Mouse (Mus musculus) neural tube, embryonic 13.5 days (tissue): ENCODE data around the gene Entpd7. TPM values are rescaled to one million over a fixed set of nuclear protein-coding genes. Genes with fewer than 3 reads are reported as not detected.
A peak's percentile ranks its signal among the peaks of the same experiment; 100 is the strongest.

Experiments used
- ATAC-seq: fragments of 200-750 bp; cut with Nextera tagmentation; 2 replicates; pipeline ENCODE4 v1.8.0; 2017; ENCODE audit warnings: low read depth, mild to moderate bottlenecking, moderate TSS enrichment, moderate library complexity
- H3K27ac ChIP-seq: fragments of 300-500 bp; sonication (generic); replicated peaks from 2 replicates; pipeline ENCODE4 v1.5.1; 2015; ENCODE audit warnings: moderate library complexity, mild to moderate bottlenecking, inconsistent platforms
- H3K27me3 ChIP-seq: fragments of 300-500 bp; sonication (generic); 2 replicates; pipeline ENCODE4 v1.6.1; 2015; ENCODE audit warnings: mild to moderate bottlenecking, inconsistent platforms
- H3K36me3 ChIP-seq: fragments of 300-500 bp; sonication (generic); 2 replicates; pipeline ENCODE4 v1.6.1; 2015; ENCODE audit warnings: mild to moderate bottlenecking, inconsistent platforms
- H3K4me1 ChIP-seq: fragments of 300-500 bp; sonication (generic); replicated peaks from 2 replicates; pipeline ENCODE4 v1.6.1; 2015; ENCODE audit warnings: inconsistent platforms
- H3K4me2 ChIP-seq: fragments of 300-500 bp; sonication (generic); 2 replicates; pipeline ENCODE4 v1.6.1; 2015; ENCODE audit warnings: inconsistent platforms, mild to moderate bottlenecking, moderate library complexity
- H3K4me3 ChIP-seq: fragments of 300-500 bp; sonication (generic); 2 replicates; pipeline ENCODE4 v1.5.1; 2015; ENCODE audit warnings: mild to moderate bottlenecking, inconsistent platforms
- H3K9ac ChIP-seq: fragments of 300-500 bp; sonication (generic); 2 replicates; pipeline ENCODE4 v1.6.1; 2015; ENCODE audit warnings: moderate library complexity, mild to moderate bottlenecking, inconsistent platforms
- H3K9me3 ChIP-seq: fragments of 300-500 bp; sonication (generic); 2 replicates; pipeline ENCODE4 v1.6.1; 2016; ENCODE audit warnings: inconsistent platforms
- WGBS: fragments of 180-500 bp; shearing (Covaris S2); methylation state at CpG from one replicate; pipeline ENCODE4 v1.1.7; 2015; 5-methylcytosine and 5-hydroxymethylcytosine counted together
- polyA plus RNA-seq: library from polyadenylated mRNA; unstranded; fragments of >200 nt; fragmentation: Nextera tagmentation; extraction: Ambion mirVana; gene quantifications from 2 replicates; pipeline ENCODE4 v1.2.1, GENCODE M21; 2015

The Entpd7 gene
- polyA plus RNA-seq, 1 experiment from 2014 or later = 8.9 TPM

DNA sequence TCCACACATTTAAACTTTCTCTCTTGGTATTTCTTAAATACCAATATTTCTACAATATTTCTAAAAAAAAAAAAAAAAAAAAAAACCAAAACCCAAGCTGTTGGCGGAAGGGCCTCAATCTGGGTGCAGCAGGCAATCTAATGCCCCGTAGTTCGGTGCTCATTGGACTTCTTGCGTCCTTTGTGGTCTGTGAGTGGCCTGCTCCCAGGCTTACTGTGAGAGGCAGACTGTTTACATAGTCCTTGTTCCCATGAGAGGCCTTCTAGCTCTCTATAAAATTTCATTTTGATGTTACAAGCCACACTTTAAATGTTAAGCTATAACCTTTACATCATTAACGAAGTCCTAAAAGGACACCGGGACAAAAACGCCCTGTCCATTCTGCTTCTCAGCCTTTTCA is 18.7 kb downstream of the Entpd7 start:
- Histone ChIP-seq H3K36me3 (peaks cover 62% of the 10 kb centered on the region), H3K4me2 (no peak overlapping the region), H3K4me3 (no peak overlapping the region), H3K27me3 (no peaks in the 10 kb centered on the region), H3K9ac (no peak overlapping the region), H3K9me3 (no peaks in the 10 kb centered on the region), H3K4me1 (peaks cover 7% of the 10 kb centered on the region; the same call in 1 of the 2 replicates), H3K27ac (no peak overlapping the region)
- 96% methylated on average over 7 of the region's 7 CpGs for whole genome bisulfite sequencing
- no peak for ATAC-seq

DNA sequence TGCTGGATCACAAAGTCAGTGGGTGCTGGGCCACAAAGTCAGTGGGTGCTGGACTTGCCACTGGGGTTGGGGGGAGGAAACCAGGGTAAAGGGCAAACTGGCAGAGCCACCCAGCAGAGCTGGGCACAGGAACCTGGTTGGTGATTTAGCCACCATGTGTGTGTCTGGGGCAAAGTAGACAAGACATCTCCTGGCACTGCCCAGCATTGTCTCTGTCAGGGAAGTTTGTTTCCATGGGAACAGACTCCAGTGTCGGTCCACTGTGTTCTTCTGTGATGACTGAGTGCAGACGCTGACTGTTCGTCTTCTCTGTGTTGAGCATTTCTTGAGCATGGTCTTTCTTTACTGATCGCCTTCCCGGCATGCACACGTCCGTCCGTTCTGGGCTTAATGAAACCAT is 19.8 kb downstream of the Entpd7 start:
- H3K36me3 ChIP-seq = peaks cover 56% of the 10 kb centered on the region
- 59% methylated on average over 8 of the region's 8 CpGs for WGBS
- H3K4me2 ChIP-seq = no peak overlapping the region

DNA sequence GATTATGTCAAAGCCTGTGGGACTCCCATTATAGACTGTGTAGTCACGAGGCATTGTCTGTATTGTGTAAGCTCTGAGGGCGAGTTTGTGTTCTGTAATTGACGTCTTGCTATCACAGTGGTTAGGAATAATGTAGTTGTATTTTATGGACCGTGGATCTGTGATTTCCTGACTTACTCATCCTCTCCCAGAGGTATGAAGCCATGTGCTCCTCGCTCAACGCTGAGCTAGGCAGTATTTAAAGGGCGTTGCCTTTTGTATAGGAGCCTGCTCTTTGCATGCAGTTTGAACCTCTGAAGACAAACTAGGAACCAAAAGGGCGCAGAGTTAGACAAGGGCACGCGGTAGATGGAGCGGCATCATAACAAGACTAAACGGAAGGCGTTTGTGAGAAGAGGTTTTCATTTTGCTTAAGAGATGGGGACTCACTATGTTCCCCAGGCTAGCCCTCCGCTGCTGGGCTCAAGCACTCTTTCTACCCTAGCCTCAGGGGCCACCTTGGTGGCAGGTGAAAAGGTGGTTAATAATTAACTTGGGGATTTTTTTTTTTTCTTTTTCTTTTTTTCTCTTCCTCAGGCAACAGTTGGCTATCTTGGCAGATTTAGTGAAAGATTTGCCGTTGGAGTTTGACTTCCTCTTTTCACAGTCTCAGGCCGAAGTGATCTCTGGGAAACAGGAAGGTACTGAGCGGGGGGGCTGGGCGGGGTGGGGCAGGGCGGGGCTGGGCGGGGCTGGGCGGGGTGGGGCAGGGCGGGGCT is 21.9 kb downstream of the Entpd7 start:
- no peak overlapping the region for H3K4me3 ChIP-seq
- H3K9me3 ChIP-seq = no peaks in the 10 kb centered on the region
- 55% methylated on average over 22 of the region's 22 CpGs for WGBS
- H3K4me1 ChIP-seq = peaks cover 7% of the 10 kb centered on the region; the same call in 1 of the 2 replicates
- peaks cover 40% of the 10 kb centered on the region for H3K36me3 ChIP-seq
- ATAC-seq = no peak
- no peak overlapping the region for H3K4me2 ChIP-seq
- H3K9ac ChIP-seq = no peak overlapping the region
- no peak overlapping the region for H3K27ac ChIP-seq
- H3K27me3 ChIP-seq = no peaks in the 10 kb centered on the region

More for the DNA sequence above, 19.8 kb downstream of the Entpd7 start:
- ATAC-seq = no peak
- Histone ChIP-seq H3K9ac (no peak overlapping the region), H3K4me1 (peaks cover 7% of the 10 kb centered on the region; the same call in 1 of the 2 replicates), H3K27ac (no peak overlapping the region), H3K9me3 (no peaks in the 10 kb centered on the region), H3K4me3 (no peak overlapping the region), H3K27me3 (no peaks in the 10 kb centered on the region)

DNA sequence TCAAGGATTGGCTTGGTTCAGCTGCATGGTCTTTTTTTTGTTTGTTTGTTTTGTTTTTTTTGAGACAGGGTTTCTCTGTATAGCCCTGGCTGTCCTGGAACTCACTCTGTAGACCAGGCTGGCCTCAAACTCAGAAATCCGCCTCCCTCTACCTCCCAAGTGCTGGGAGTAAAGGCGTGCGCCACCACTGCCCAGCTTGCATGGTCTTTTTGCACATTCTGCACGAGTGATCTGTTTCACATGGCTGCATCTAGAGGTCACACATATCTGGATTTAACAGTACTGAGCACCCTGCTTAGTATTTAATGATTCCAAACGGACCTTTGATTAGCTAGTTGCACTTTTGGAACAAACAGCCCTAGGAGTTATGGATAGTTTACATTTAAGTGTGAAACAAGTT is 22.5 kb downstream of the Entpd7 start:
- 77% methylated on average over 5 of the region's 5 CpGs for WGBS
- peaks cover 33% of the 10 kb centered on the region for H3K36me3 ChIP-seq

DNA sequence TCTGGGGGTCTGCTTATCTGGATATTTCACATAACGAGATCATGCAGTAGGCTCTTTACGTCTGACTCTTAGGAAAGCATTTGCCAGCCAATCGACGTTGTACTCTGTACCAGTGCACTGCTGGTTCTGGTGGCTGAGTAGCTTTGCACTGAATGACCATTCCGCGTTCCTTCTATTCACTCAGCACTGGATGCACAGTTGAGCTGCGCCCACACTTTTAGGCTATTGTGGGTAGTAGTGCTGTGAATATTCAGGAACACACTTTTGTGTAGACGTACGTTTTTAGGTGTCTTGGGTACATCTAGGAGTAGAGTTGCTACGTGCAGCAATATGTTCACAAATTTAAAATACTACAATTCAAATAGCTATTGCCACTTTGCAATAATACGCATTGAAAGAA is 30.6 kb downstream of the Entpd7 start:
- H3K36me3 ChIP-seq = peaks cover 66% of the 10 kb centered on the region
- H3K4me2 ChIP-seq = no peak overlapping the region
- H3K27ac ChIP-seq = no peak overlapping the region
- 94% methylated on average over 11 of the region's 11 CpGs for WGBS
- ATAC-seq = no peak
- no peaks in the 10 kb centered on the region for H3K4me1 ChIP-seq
- no peaks in the 10 kb centered on the region for H3K27me3 ChIP-seq
- no peak overlapping the region for H3K4me3 ChIP-seq
- H3K9ac ChIP-seq = no peak overlapping the region
- no peaks in the 10 kb centered on the region for H3K9me3 ChIP-seq

More for the DNA sequence above, 22.5 kb downstream of the Entpd7 start:
- no peaks in the 10 kb centered on the region for H3K27me3 ChIP-seq
- peaks cover 7% of the 10 kb centered on the region; the same call in 1 of the 2 replicates for H3K4me1 ChIP-seq
- H3K27ac ChIP-seq = no peak overlapping the region
- H3K9me3 ChIP-seq = no peaks in the 10 kb centered on the region
- H3K9ac ChIP-seq = no peak overlapping the region
- no peak for ATAC-seq
- no peak overlapping the region for H3K4me3 ChIP-seq
- H3K4me2 ChIP-seq = no peak overlapping the region

DNA sequence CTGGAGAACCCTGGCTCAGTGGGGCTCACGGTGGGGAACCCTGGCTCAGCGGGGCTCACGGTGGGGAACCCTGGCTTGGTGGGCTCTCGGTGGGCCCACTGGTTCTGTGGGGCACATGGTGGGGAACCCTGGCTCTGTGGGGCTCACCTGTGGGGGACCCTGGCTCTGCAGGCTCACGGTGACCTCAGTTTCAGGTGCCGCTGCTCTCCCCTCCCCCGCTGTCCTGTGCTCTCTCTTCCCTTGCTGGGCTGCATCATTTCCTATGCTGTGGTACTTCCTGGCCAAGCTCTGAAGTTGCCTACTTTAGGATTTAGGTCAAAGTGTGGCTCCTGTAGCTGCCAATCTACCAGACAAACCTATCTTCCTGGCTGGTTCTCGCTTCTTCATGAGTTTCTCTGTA is 33.4 kb downstream of the Entpd7 start:
- Histone ChIP-seq H3K9me3 (no peaks in the 10 kb centered on the region), H3K4me1 (no peaks in the 10 kb centered on the region), H3K27me3 (no peaks in the 10 kb centered on the region), H3K4me2 (no peak overlapping the region), H3K4me3 (no peak overlapping the region), H3K9ac (no peak overlapping the region), H3K36me3 (peaks cover 82% of the 10 kb centered on the region), H3K27ac (no peak overlapping the region)
- WGBS = 89% methylated on average over 8 of the region's 8 CpGs
- no peak for ATAC-seq

DNA sequence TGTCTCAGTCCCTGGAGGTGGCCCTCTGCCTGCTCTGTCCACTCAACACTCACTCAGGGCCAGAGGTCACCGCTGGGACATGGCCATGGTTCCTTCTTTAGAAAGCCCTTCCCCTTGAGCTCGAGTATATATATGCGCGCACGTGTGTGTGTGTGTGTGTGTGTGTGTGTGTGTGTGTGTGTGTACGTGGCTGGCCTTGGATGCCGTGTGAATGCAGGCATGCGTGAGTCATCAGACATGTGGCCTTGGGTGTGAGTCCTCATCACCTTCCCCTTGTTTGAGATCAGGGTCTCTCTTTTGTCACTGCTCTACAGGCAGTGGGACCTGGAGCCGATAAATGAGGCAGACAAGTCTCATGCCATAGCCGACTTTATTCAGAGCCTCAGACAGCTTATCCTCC is 34.0 kb downstream of the Entpd7 start:
- H3K27me3 ChIP-seq = no peaks in the 10 kb centered on the region
- H3K36me3 ChIP-seq = peaks cover 82% of the 10 kb centered on the region
- H3K9ac ChIP-seq = no peak overlapping the region
- whole genome bisulfite sequencing = 90% methylated on average over 10 of the region's 10 CpGs
- H3K4me1 ChIP-seq = no peaks in the 10 kb centered on the region
- no peak for ATAC-seq
- H3K4me3 ChIP-seq = no peak overlapping the region
- no peak overlapping the region for H3K4me2 ChIP-seq
- H3K27ac ChIP-seq = no peak overlapping the region
- no peaks in the 10 kb centered on the region for H3K9me3 ChIP-seq

DNA sequence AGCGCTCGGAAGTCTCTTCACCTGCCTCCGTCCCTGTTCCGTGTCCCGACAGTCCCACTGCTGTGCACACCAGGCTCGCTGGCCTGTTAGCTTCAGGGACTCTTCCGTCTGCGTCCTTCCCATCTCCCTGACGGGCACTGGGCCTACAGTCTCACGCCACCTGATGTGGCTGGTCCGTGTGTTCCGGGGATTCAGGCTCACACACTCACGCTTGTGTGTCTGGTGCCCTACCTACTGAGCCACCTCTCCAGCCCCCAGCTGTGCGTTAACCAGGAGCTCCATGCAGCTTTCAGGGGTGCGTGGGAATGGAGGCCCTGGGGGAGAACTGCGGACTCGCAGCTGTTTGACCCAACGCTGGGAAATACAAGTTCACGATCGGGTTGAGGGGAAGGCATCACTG is 34.7 kb downstream of the Entpd7 start:
- H3K4me1 ChIP-seq = no peaks in the 10 kb centered on the region
- WGBS = 91% methylated on average over 20 of the region's 20 CpGs
- H3K36me3 ChIP-seq = peaks cover 82% of the 10 kb centered on the region
- H3K9me3 ChIP-seq = no peaks in the 10 kb centered on the region
- no peak overlapping the region for H3K4me2 ChIP-seq
- H3K27ac ChIP-seq = no peak overlapping the region
- no peaks in the 10 kb centered on the region for H3K27me3 ChIP-seq
- H3K4me3 ChIP-seq = no peak overlapping the region
- H3K9ac ChIP-seq = no peak overlapping the region
- ATAC-seq = no peak

DNA sequence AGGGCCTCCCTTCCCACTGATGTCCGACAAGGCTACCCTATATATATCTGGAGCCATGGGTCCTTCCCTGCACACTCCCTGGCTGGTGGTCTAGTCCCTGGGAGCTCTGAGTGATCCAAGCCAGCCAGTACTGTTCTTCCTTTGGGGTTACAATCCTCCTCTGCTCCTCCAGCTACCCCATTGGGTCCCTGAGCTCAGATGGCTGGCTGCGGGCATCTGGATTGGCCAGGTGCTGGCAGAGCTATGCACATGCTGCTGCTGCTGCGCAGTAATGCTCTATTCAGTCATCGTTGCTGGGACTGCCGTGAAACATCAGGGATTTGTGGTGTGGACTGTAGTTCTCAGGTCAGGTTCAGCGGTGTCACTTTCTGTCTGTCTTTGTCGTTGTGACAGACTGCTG is 35.3 kb downstream of the Entpd7 start:
- Histone ChIP-seq H3K27ac (no peak overlapping the region), H3K36me3 (peaks cover 85% of the 10 kb centered on the region), H3K9ac (no peak overlapping the region; the same call in 1 of the 2 replicates), H3K9me3 (no peaks in the 10 kb centered on the region), H3K4me3 (no peak overlapping the region), H3K4me2 (no peak overlapping the region), H3K27me3 (no peaks in the 10 kb centered on the region), H3K4me1 (peaks cover 4% of the 10 kb centered on the region; the same call in 1 of the 2 replicates)
- ATAC-seq = no peak
- WGBS = 86% methylated on average over 7 of the region's 7 CpGs

DNA sequence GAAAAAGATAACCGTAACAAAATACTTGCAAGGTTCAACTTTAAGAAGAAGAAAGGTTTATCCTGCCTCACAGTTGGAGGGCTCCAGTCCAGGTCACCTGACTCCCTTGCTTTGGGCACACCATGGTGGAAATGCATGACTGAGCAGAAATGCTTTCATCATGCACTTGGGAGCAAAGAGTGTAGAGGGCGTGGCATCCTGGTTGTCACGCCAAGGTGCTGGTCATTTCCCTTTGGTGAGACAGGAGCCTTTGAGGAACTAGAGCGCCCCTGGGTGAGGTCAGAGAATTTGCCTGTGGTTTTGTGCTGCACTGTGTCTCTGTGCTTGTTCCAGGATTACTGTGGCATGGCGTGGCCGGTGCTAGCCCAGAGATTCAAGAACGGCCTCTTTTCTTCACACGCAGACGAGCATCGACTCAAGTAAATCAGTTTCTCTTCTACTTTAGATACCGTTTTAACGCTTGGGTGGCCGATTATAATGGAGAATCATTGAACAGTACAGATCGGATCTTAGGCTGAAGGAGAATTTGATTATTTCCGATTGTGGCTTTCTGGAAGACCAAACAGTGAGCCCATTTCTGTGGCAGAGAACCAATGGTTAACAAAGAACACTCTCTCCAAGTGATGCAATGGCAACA is 37.2 kb downstream of the Entpd7 start:
- Histone ChIP-seq H3K4me1 (peaks cover 4% of the 10 kb centered on the region; the same call in 1 of the 2 replicates), H3K9me3 (no peaks in the 10 kb centered on the region), H3K27ac (no peak overlapping the region), H3K27me3 (no peaks in the 10 kb centered on the region), H3K36me3 (peaks cover 76% of the 10 kb centered on the region), H3K4me3 (no peak overlapping the region), H3K4me2 (no peak overlapping the region), H3K9ac (no peak overlapping the region)
- 74% methylated on average over 15 of the region's 15 CpGs for WGBS
- no peak for ATAC-seq

DNA sequence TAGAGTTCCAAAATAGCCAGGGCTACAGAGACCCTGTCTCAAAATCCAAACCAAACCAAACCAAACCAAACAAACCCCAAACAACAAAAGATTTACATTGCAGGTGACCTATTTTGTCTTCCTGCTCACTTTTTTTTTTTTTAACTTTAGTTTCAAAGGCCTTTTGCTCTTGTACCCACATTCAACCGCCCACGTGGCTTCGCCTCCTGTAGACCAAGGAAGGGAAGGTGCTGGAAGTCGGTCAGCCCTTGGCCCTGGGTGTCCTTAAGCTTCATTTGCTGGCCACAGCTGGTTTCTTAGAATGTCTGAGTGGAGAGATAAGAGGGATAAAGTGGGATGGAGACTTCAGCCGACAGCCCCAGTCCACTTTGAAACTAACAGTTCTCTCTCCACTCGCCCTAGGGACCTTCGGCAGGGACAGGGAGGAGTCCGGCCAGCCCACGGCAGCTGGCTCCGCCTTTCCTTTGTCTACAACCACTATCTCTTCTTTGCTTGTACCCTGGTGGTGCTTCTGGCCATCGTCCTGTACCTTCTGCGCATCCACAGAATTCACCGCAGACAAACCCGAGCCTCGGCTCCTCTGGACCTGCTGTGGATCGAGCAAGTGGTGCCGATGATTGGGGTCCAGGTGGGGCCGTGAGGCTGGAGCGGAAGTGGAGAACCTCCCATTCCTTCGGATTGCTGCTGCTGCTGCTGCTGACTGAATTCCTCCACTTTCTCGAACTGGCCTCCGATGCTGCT is 40.0 kb downstream of the Entpd7 start:
- H3K4me3 ChIP-seq = peak overlapping the region; percentile 24
- peak overlapping the region; percentile 44 for H3K4me2 ChIP-seq
- ATAC-seq = no peak
- peak overlapping the region; percentile 33; the same call in 1 of the 2 replicates for H3K27ac ChIP-seq
- H3K27me3 ChIP-seq = no peaks in the 10 kb centered on the region
- H3K4me1 ChIP-seq = peaks cover 4% of the 10 kb centered on the region; the same call in 1 of the 2 replicates
- WGBS = 45% methylated on average over 22 of the region's 22 CpGs
- peaks cover 64% of the 10 kb centered on the region for H3K36me3 ChIP-seq
- H3K9me3 ChIP-seq = no peaks in the 10 kb centered on the region
- H3K9ac ChIP-seq = peak overlapping the region; percentile 55; the same call in 1 of the 2 replicates

DNA sequence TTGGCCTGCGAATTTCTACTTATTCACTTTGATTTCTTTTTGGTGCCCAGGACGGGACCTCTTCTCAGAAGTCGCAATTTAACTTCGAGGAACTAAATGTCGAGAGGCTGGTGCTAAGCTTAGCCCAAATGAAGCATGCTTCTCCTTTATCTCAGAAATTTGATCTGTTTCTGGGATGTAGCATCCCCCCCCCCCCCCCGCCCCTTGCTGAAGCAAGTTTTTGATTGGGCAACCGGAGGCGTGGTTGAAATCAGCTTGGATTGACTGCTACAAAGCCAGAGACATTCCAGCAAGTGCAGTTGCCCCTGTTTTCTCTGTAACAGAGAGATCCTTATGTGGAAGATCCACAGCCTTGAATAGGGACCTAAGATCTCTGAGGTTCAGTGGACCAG is 40.6 kb downstream of the Entpd7 start:
- H3K4me3 ChIP-seq = peak overlapping the region; percentile 24
- WGBS = 37% methylated on average over 8 of the region's 8 CpGs
- 0 out of 2 replicates have a peak overlapping the region, but pooled peaks have one; percentile 33 for H3K27ac ChIP-seq
- H3K27me3 ChIP-seq = no peaks in the 10 kb centered on the region
- H3K9ac ChIP-seq = peak overlapping the region; percentile 55; the same call in 1 of the 2 replicates
- peak overlapping the region; percentile 44 for H3K4me2 ChIP-seq
- H3K4me1 ChIP-seq = peaks cover 4% of the 10 kb centered on the region; the same call in 1 of the 2 replicates
- no peaks in the 10 kb centered on the region for H3K9me3 ChIP-seq
- H3K36me3 ChIP-seq = peaks cover 64% of the 10 kb centered on the region
- ATAC-seq = no peak
